In the genomic region with DNA sequence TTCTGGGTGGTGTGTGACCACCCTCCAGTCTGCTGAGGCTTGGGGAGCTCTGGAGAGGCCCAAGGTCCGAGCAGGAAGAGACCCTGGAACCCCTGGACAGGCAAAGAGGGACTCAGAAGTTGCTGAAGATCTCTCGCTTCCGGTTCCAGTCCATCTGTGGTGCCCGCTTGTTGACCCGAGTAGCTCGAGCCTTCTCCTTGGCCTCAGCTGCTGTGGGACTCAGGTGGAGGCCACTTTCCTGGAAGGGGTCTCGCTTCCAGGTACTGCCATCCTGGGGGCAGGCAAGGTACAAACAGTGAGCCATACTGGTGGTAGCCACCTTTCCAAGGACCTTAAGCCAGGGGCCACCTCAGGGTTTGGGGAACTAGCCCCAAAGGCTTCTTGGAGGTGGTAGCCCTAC, we compare ENCODE assay signal across 12 mouse cellular contexts. TPM values are rescaled to one million over a fixed set of nuclear protein-coding genes. Genes with fewer than 3 reads are reported as not detected.
DNase-seq lines count a peak whose midpoint lies in the region; ATAC-seq and TF ChIP-seq lines count a peak whose summit lies in the region.
"Had no signal": no experiment of that assay in that cellular context is flagged by ENCODE, and none has a peak within 500 bp of the region (broad histone marks: within the 10 kb centered on the region; RNA-seq: fewer than 3 reads in every experiment).

No protein-coding gene starts in this region.

- no peaks in the 10 kb centered on the region for H3K9me3 ChIP-seq in heart, embryonic 12.5 days (replicated peaks)
- no peaks in the 10 kb centered on the region for H3K9me3 ChIP-seq in lung, embryonic 15.5 days
- H3K9me3 ChIP-seq in heart, postnatal 0 days (replicated peaks; ENCODE audit: control insufficient read depth, low read length), result no peaks in the 10 kb centered on the region
- H3K9me3 ChIP-seq in stomach, embryonic 14.5 days (ENCODE audit: control insufficient read depth, low read depth, low read length), result no peaks in the 10 kb centered on the region

- no peak overlapping the region for H3K9ac ChIP-seq in heart, embryonic 12.5 days
- no peak overlapping the region for H3K9ac ChIP-seq in lung, embryonic 15.5 days
- no peak overlapping the region; the same call in 1 of the 2 replicates for H3K9ac ChIP-seq in heart, postnatal 0 days (replicated peaks; ENCODE audit: low read depth, low read length)
- H3K9ac ChIP-seq in stomach, embryonic 14.5 days (replicated peaks; ENCODE audit: low read depth, low read length), result no peak overlapping the region

- peaks cover 45% of the 10 kb centered on the region for H3K4me1 ChIP-seq in heart, embryonic 12.5 days (replicated peaks)
- H3K4me1 ChIP-seq in lung, embryonic 15.5 days, result peaks cover 37% of the 10 kb centered on the region
- H3K4me1 ChIP-seq in heart, postnatal 0 days (ENCODE audit: control insufficient read depth, insufficient read depth), result peaks cover 17% of the 10 kb centered on the region
- peaks cover 32% of the 10 kb centered on the region for H3K4me1 ChIP-seq in stomach, embryonic 14.5 days (ENCODE audit: control insufficient read depth, insufficient read depth, low read length)

- H3K4me3 ChIP-seq in heart, embryonic 12.5 days, result no peak overlapping the region
- H3K4me3 ChIP-seq in lung, embryonic 15.5 days, result no peak overlapping the region
- H3K4me3 ChIP-seq in heart, postnatal 0 days (ENCODE audit: low read depth, low read length), result no peak overlapping the region
- H3K4me3 ChIP-seq in stomach, embryonic 14.5 days (ENCODE audit: low read depth, low read length), result no peak overlapping the region

- H3K36me3 ChIP-seq in heart, embryonic 12.5 days, result peaks cover 30% of the 10 kb centered on the region
- peaks cover 23% of the 10 kb centered on the region; the same call in 1 of the 2 replicates for H3K36me3 ChIP-seq in lung, embryonic 15.5 days
- H3K36me3 ChIP-seq in heart, postnatal 0 days (replicated peaks; ENCODE audit: control insufficient read depth, insufficient read depth, low read length), result peaks cover 28% of the 10 kb centered on the region
- H3K36me3 ChIP-seq in stomach, embryonic 14.5 days (ENCODE audit: control insufficient read depth, insufficient read depth, low read length), result peaks cover 6% of the 10 kb centered on the region; the same call in 1 of the 2 replicates

- no peak for ATAC-seq in heart, embryonic 12.5 days (ENCODE audit: insufficient number of reproducible peaks, low FRiP score)
- ATAC-seq in lung, embryonic 15.5 days (ENCODE audit: borderline replicate concordance, extremely low read depth, low FRiP score, low TSS enrichment), result no peak
- ATAC-seq in heart, postnatal 0 days (ENCODE audit: insufficient read depth, low read depth), result no peak
- no peak for ATAC-seq in stomach, embryonic 14.5 days (ENCODE audit: insufficient number of reproducible peaks, insufficient read depth, low FRiP score, low read depth)
- ATAC-seq: inflammation-experienced regulatory T-cells, adult 6 months had no signal

- WGBS in heart, embryonic 12.5 days, result 83% methylated on average over 7 of the region's 7 CpGs
- WGBS in lung, embryonic 15.5 days, result 85% methylated on average over 7 of the region's 7 CpGs
- WGBS in heart, postnatal 0 days, result 85% methylated on average over 7 of the region's 7 CpGs
- WGBS in stomach, embryonic 14.5 days, result 87% methylated on average over 7 of the region's 7 CpGs

- no peak overlapping the region for H3K4me2 ChIP-seq in heart, embryonic 12.5 days
- H3K4me2 ChIP-seq in lung, embryonic 15.5 days, result no peak overlapping the region
- no peak overlapping the region for H3K4me2 ChIP-seq in heart, postnatal 0 days (ENCODE audit: low read depth, low read length)
- no peak overlapping the region for H3K4me2 ChIP-seq in stomach, embryonic 14.5 days (replicated peaks; ENCODE audit: low read depth, low read length)

- peak overlapping the region; percentile 65 for H3K27ac ChIP-seq in heart, embryonic 12.5 days (ENCODE audit: poor library complexity, severe bottlenecking)
- H3K27ac ChIP-seq in lung, embryonic 15.5 days, result peak overlapping the region; percentile 81
- H3K27ac ChIP-seq in heart, postnatal 0 days (ENCODE audit: low read depth), result 0 out of 2 replicates have a peak overlapping the region, but pooled peaks have one; percentile 18
- peak overlapping the region; percentile 85 for H3K27ac ChIP-seq in stomach, embryonic 14.5 days (ENCODE audit: low read length)

- TF ChIP-seq CTCF in heart, postnatal 0 days (IDR thresholded peaks at IDR 0.05; ENCODE audit: low read depth), result no peak

- TF ChIP-seq EP300 in heart, postnatal 0 days (IDR thresholded peaks at IDR 0.05; ENCODE audit: low read depth), result no peak

- DNase-seq in heart, adult 8-10 months (ENCODE audit: low spot score), result no peak
- no peak for DNase-seq in lung, postnatal 36 days
- DNase-seq in heart, postnatal 0 days (ENCODE audit: low spot score), result no peak
- no peak for DNase-seq in adrenal gland, adult 2 months
- DNase-seq in thymus, adult 18-20 months, result no peak
- DNase-seq: adrenal gland, postnatal 36 days; cerebellum, adult 18-20 months had no signal

- H3K27me3 ChIP-seq in heart, embryonic 12.5 days (replicated peaks), result peaks cover 56% of the 10 kb centered on the region
- H3K27me3 ChIP-seq in lung, embryonic 15.5 days, result no peaks in the 10 kb centered on the region
- H3K27me3 ChIP-seq in heart, postnatal 0 days (ENCODE audit: control insufficient read depth, insufficient read depth, low read length), result no peaks in the 10 kb centered on the region
- no peaks in the 10 kb centered on the region for H3K27me3 ChIP-seq in stomach, embryonic 14.5 days (ENCODE audit: control insufficient read depth, insufficient read depth, low read length)

RNA-seq across cellular contexts. Expression of a gene that starts 7.6 kb away (rescaled TPM):
- polyA plus RNA-seq in heart, embryonic 12.5 days (2016; fragmentation: Nextera tagmentation; extraction: Ambion mirVana), result 7.8 and 8.3 TPM in 2 replicates
- 1 to 10 TPM; 2.6 to 3.5 (median 2.8) TPM for total RNA-seq in heart, adult 8-10 months (2022)
- polyA plus RNA-seq in lung, embryonic 15.5 days (2015; fragmentation: Nextera tagmentation; extraction: Ambion mirVana), result 17.2 and 19.6 TPM in 2 replicates
- total RNA-seq in heart, postnatal 0 days (2014; rRNA removed; ENCODE audit: low replicate concordance), result 3.7 and 10.0 TPM in 2 replicates
- 5.7 and 7.3 TPM in 2 replicates for polyA plus RNA-seq in heart, postnatal 0 days (2015; fragmentation: Nextera tagmentation; extraction: Ambion mirVana)
- polyA plus RNA-seq in stomach, embryonic 14.5 days (2014; fragmentation: Nextera tagmentation; extraction: Ambion mirVana), result 18.1 and 19.6 TPM in 2 replicates
- total RNA-seq in adrenal gland, adult 2 months (2021), result 10 to 100 TPM in 1 of 2 experiments, 1 to 10 TPM in 1; 4.8 to 10.1 TPM
- polyA plus RNA-seq in adrenal gland, adult 2 months (2012; rRNA removed), result 9.4 and 13.8 TPM in 2 replicates

RNA-seq across cellular contexts. Expression of a gene that starts 7.7 kb away (rescaled TPM):
- 66.5 and 74.6 TPM in 2 replicates for polyA plus RNA-seq in heart, embryonic 12.5 days (2016; fragmentation: Nextera tagmentation; extraction: Ambion mirVana)
- total RNA-seq in heart, adult 8-10 months (2022), result 100 to 1,000 TPM; 123 to 135 (median 133) TPM
- polyA plus RNA-seq in lung, embryonic 15.5 days (2015; fragmentation: Nextera tagmentation; extraction: Ambion mirVana), result 48.2 and 53.5 TPM in 2 replicates
- 55.4 and 88.7 TPM in 2 replicates for total RNA-seq in heart, postnatal 0 days (2014; rRNA removed; ENCODE audit: low replicate concordance)
- 29.2 and 34.4 TPM in 2 replicates for polyA plus RNA-seq in heart, postnatal 0 days (2015; fragmentation: Nextera tagmentation; extraction: Ambion mirVana)
- polyA plus RNA-seq in stomach, embryonic 14.5 days (2014; fragmentation: Nextera tagmentation; extraction: Ambion mirVana), result 57.1 and 57.7 TPM in 2 replicates
- 100 to 1,000 TPM in 1 of 2 experiments, 10 to 100 TPM in 1; 83.5 to 110 TPM for total RNA-seq in adrenal gland, adult 2 months (2021)
- 160 and 180 TPM in 2 replicates for polyA plus RNA-seq in adrenal gland, adult 2 months (2012; rRNA removed)

RNA-seq across cellular contexts. Expression of a gene that starts 10.0 kb away (rescaled TPM):
- polyA plus RNA-seq in heart, embryonic 12.5 days (2016; fragmentation: Nextera tagmentation; extraction: Ambion mirVana), result 56.6 and 59.7 TPM in 2 replicates
- total RNA-seq in heart, adult 8-10 months (2022), result 100 to 1,000 TPM in 2 of 4 experiments, 10 to 100 TPM in 2; 87.7 to 110 (median 101) TPM
- 87.3 and 92.4 TPM in 2 replicates for polyA plus RNA-seq in lung, embryonic 15.5 days (2015; fragmentation: Nextera tagmentation; extraction: Ambion mirVana)
- 87.9 and 118 TPM in 2 replicates for total RNA-seq in heart, postnatal 0 days (2014; rRNA removed; ENCODE audit: low replicate concordance)
- polyA plus RNA-seq in heart, postnatal 0 days (2015; fragmentation: Nextera tagmentation; extraction: Ambion mirVana), result 61.9 and 68.1 TPM in 2 replicates
- polyA plus RNA-seq in stomach, embryonic 14.5 days (2014; fragmentation: Nextera tagmentation; extraction: Ambion mirVana), result 44.9 and 47.7 TPM in 2 replicates
- 10 to 100 TPM; 51.8 to 76.0 TPM for total RNA-seq in adrenal gland, adult 2 months (2021)
- 120 and 150 TPM in 2 replicates for polyA plus RNA-seq in adrenal gland, adult 2 months (2012; rRNA removed)
- polyA plus RNA-seq: inflammation-experienced regulatory T-cells, adult 6 months had no signal

RNA-seq across cellular contexts. Expression of a gene that starts 18.1 kb away (rescaled TPM):
- not detected in 2 replicates for polyA plus RNA-seq in heart, embryonic 12.5 days (2016; fragmentation: Nextera tagmentation; extraction: Ambion mirVana)
- total RNA-seq in heart, adult 8-10 months (2022), result not detected
- 2.1 and 2.3 TPM in 2 replicates for polyA plus RNA-seq in lung, embryonic 15.5 days (2015; fragmentation: Nextera tagmentation; extraction: Ambion mirVana)
- not detected in 2 replicates for total RNA-seq in heart, postnatal 0 days (2014; rRNA removed; ENCODE audit: low replicate concordance)
- polyA plus RNA-seq in heart, postnatal 0 days (2015; fragmentation: Nextera tagmentation; extraction: Ambion mirVana), result not detected in 2 replicates
- 0.42 and 0.90 TPM in 2 replicates for polyA plus RNA-seq in stomach, embryonic 14.5 days (2014; fragmentation: Nextera tagmentation; extraction: Ambion mirVana)
- total RNA-seq in adrenal gland, adult 2 months (2021), result not detected
- 0.60 and 2.4 TPM in 2 replicates for polyA plus RNA-seq in adrenal gland, adult 2 months (2012; rRNA removed)
- total RNA-seq: adrenal gland, postnatal 36 days; megakaryocyte progenitor cell, adult 5-6 weeks had no signal
- polyA plus RNA-seq: inflammation-experienced regulatory T-cells, adult 6 months had no signal

RNA-seq across cellular contexts. Expression of a gene that starts 29.4 kb away (rescaled TPM):
- polyA plus RNA-seq in heart, embryonic 12.5 days (2016; fragmentation: Nextera tagmentation; extraction: Ambion mirVana), result 20.1 and 21.2 TPM in 2 replicates
- total RNA-seq in heart, adult 8-10 months (2022), result 10 to 100 TPM; 14.3 to 17.0 (median 15.9) TPM
- polyA plus RNA-seq in lung, embryonic 15.5 days (2015; fragmentation: Nextera tagmentation; extraction: Ambion mirVana), result 21.2 and 22.2 TPM in 2 replicates
- total RNA-seq in heart, postnatal 0 days (2014; rRNA removed; ENCODE audit: low replicate concordance), result 25.4 and 27.5 TPM in 2 replicates
- 7.8 TPM in 2 replicates for polyA plus RNA-seq in heart, postnatal 0 days (2015; fragmentation: Nextera tagmentation; extraction: Ambion mirVana)
- 24.8 and 26.5 TPM in 2 replicates for polyA plus RNA-seq in stomach, embryonic 14.5 days (2014; fragmentation: Nextera tagmentation; extraction: Ambion mirVana)
- 10 to 100 TPM; 40.8 to 51.3 TPM for total RNA-seq in adrenal gland, adult 2 months (2021)
- polyA plus RNA-seq in adrenal gland, adult 2 months (2012; rRNA removed), result 86.0 and 99.0 TPM in 2 replicates

Comparison
In these comparisons a context has a peak if more than half of its experiments do, and no peak if none do; other contexts are left out.
1. H3K27ac ChIP-seq: peak in every context shown above with its lines; median percentile 85 in stomach, embryonic 14.5 days; 81 in lung, embryonic 15.5 days; 65 in heart, embryonic 12.5 days; 18 in heart, postnatal 0 days.